Mouse (Mus musculus): Measurements from ENCODE around the gene Mul1. TPM values are rescaled to one million over a fixed set of nuclear protein-coding genes. Genes with fewer than 3 reads are reported as not detected.
"Not testable (repeated sequence)": the region's sequence is repeated elsewhere in the genome, so short reads cannot be mapped to it uniquely, and the experiment has no call there.

Gene Mul1
- polyA plus RNA-seq (2017; shearing (Covaris generic)), result 10 to 100 TPM; 11.9 to 16.6 (median 14.9) TPM

DNA sequence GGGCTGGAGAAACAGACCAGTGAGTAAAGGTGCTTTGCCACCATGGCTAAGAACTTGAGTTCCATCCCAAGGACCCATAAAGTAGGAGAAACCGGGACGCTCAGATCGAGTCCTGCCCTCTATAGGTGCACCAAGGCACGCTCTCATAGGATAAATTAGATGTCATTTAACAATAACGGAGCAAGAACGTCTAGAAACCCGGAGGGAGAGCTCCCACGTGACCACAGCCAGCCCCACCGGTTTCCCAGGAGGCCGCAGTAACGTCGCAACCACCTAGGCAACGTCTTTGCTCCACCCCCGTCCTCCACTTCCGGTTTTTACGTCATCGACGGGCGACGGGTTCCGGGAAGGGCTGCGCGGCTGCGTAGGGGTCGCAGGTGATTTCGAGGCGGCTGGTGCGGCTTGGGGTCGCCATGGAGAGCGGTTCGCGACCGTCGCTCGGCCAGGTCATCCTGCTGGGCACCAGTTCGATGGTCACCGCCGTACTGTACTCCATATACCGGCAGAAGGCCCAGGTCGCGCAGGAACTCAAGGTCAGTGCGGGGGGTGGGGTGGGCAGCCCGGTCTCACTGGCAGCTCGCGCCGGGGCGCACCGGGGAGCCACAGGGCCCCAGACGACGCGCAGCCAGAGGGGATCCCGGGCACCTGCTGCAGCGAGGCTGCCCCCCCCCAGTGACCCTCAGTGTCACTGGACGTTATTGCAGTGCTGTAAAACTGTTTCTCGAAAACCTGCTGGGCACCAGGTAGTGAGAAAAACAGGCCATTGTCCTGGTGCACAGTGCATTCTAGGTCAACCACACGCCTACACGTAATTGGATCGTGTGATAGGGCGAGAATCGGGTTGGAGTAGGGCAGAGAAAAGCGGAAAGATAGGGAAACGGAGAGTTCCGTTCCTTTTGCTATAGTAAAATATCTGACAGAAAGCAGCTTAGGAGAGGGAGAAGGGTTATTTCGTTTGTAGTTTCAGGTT, at the start of gene Mul1:
Gene Mul1 (plus strand): TSS at position 325 of the 970 bp plus-strand sequence.
- peak; percentile 97 for ATAC-seq

- ATAC-seq, result no peak
These were observed 40.8 kb upstream of the Mul1 start for GRCm38 (mm10) chr4:138393703-138394102.

- ATAC-seq, result no peak
These were observed 39.1 kb upstream of the Mul1 start for GRCm38 (mm10) chr4:138395087-138395970.

DNA sequence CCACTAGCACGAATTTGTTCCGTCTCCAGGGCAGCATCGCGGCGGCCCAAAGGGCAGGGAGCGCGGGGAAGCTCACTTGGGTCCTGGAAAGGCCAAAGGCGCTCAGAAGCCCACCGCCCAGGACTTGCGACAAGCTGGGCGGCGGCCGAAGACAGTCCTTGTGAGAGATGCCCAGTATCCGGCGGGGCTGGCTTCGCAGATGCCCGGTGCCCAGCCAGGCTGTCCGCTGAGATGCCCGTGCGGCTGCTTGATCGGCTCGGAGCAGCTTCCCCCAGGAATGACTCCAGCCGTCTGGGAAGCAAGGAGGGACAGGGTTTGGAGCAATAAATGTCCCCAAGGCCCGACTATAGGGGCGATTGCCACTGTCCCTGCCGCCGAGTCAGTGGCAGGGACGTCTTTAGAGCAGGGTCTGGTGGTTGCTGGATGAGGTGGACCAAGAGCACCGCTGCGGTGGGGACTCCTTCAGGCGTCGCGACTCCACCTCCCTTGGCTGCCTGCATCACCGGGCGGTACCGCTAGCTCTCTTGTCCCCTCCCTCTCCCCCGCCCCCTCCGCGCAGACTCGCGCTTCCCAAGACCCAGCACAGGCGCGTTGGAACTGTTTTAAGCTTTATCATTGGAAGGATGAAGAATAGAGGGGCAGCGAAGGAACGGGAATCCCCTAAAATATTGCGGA, 38.4 kb upstream of the Mul1 start, which contains the start of gene Fam43b:
Gene Fam43b (minus strand): TSS at position 558 of the 675 bp plus-strand sequence.
- ATAC-seq, result no peak

DNA sequence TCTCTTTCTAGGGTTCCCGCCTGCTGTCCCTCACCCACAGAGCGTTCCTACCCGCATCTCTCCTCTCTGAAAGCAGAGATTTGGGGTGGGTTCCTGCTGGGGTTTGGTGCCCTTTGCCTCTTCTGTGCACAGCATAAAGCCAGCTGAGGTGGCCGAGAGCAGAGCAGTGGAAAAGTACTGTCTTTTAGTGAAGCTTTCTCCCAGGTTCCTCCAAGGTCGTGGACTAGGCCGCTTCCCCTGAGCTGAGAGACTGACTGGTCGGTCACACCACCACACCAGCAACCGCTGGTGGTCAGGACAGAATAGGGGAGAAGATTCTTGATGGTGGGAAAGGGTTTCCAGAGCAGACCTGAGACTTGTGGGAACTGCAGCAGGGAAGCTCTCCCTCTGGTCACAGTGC, 37.8 kb upstream of the Mul1 start:
- no peak for ATAC-seq

- ATAC-seq, result no peak
These were observed 29.7 kb upstream of the Mul1 start for GRCm38 (mm10) chr4:138404806-138405205.

DNA sequence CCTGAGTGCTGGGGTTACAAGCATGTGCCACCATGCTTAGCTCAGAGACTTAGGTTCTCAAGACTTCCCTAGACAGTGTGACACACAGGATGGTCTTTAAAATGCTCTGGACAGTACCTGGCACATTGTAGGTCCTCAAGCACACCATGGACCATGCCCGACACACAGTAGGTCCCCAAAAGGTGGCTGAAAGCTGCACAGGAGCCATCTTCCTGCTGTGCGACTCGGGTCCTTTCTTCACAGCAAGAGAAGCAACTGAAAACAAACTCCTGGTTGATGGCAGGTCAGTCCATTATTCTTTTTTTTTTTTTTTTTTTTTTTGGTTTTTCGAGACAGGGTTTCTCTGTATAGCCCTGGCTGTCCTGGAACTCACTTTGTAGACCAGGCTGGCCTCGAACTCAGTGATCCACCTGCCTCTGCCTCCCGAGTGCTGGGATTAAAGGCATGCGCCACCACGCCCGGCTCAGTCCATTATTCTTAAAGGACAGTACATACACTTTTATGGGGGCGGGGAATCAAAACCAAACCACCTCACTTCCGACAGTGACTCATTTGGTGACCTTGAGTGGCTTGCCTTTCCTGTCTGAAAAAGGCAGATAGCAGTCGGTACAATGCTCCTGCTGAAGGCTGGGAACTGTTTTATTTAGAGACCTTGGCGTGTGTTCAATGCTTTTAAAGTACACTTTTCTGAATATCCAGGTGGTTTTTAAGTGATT, 26.8 kb upstream of the Mul1 start:
- peak; percentile 48 for ATAC-seq

GRCm38 (mm10) chr4:138411011-138411410, 23.5 kb upstream of the Mul1 start:
- ATAC-seq, result no peak

GRCm38 (mm10) chr4:138411504-138412121, 22.9 kb upstream of the Mul1 start:
- no peak for ATAC-seq

DNA sequence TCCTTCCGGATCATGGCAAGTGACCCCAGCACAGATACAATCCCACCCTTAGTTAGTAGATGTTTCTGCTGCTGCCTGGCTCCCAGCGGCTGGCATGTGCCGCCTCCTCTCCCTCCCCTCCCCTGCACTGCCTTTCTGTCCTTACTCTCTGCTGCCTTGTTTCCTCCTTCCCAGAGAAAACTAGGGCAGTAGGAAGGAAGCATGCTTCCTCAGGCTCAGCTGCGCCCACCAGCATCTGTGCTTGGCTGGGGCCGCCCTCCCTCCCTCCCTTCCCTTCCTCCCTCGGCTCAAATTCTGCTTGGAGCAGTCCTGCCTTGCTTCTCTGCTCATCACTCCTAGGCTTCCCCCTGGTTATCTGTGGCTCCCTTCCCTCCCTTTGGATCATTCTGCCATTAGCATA, 19.7 kb upstream of the Mul1 start:
- ATAC-seq, result no peak

GRCm38 (mm10) chr4:138415991-138416390, 18.5 kb upstream of the Mul1 start:
- ATAC-seq, result no peak

DNA sequence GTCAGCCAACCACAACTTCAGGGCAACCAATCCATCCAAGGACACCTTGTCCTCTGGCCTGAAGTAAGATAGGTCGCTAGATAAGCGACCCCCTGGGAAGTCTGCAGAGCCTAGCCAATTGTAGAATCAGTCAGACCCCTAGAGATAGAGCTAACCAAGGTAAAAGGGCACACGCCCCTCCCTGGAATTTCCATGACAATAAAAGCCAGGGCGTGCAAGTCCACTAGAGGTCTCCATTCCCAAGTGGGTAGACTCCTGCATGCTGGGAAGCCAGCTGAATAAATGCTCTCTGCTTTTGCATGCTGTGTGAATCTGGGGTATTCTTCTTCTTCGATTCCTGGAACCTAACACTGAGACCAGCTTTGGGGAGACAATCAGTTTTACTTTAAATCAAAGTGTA, 18.1 kb upstream of the Mul1 start:
- no peak for ATAC-seq

GRCm38 (mm10) chr4:138417882-138418281, 16.6 kb upstream of the Mul1 start:
- ATAC-seq, result no peak

DNA sequence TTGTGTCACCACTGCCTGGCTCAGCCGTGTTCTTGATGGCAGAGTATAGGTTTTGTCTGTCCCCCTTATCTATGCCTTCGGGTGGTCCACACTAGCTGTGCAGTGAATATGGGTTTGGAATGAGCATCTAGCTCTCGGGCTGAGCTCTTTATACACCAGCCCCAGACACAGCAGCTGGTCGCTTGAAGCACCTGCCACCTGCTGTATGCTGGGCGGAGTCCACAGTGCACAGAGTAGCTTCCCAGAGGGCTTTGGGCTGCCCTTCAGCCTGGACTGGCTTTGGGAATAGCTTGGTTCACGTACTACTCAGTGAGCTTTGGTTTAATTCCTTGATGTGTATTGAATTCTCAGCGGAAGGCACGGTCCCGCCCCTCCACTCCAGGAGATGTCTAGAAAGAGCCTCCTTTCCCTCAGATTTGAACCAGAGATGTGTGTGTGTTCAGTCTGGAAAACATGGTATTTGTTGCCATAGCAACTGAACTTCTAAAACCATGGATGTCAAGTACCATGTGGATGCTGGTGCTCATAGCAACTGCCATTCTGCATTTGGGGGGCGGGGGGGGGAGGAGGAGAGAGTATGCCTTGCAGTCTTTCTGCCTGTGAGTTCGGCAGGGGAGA, 16.0 kb upstream of the Mul1 start:
- no peak for ATAC-seq

DNA sequence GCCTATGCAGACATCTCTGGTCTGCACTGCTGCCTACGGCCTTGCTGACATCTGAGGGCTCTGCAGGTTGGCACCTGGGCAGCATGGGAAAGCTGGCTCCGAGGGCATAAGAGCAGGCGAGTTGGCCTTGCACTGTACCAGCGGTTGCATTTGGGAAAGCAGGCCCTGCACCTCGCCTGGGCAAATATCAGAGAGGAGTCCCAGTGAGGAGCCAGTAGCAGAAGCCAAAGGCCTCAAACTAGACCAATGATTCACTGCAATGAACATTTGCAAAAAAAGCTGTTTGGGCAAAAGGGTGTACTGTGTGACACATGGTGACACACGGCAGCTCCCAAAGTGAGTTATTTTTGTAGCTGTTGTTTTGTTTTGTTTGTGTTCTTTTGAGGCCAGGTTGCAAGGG, 9.4 kb upstream of the Mul1 start:
- no peak for ATAC-seq

DNA sequence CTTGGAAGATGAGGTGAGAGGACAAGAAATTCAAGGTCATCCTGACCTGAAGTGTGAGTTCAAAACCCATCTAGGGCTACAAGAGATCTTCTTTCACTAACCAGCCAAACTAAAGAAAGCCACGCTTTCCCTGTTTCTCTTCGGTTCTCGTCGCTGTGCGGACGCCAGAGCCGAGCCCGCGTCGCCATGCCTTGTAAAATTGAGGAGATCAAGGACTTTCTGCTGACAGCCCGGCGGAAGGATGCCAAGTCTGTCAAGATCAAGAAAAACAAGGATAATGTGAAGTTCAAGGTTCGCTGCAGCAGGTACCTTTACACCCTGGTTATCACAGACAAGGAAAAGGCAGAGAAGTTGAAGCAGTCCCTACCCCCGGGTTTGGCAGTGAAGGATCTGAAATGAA, 8.9 kb upstream of the Mul1 start:
- ATAC-seq, result not testable (repeated sequence)

- peak; percentile 72 for ATAC-seq
These were observed 7.4 kb upstream of the Mul1 start for GRCm38 (mm10) chr4:138426778-138427705.

GRCm38 (mm10) chr4:138429778-138430177, 4.7 kb upstream of the Mul1 start:
- no peak for ATAC-seq

DNA sequence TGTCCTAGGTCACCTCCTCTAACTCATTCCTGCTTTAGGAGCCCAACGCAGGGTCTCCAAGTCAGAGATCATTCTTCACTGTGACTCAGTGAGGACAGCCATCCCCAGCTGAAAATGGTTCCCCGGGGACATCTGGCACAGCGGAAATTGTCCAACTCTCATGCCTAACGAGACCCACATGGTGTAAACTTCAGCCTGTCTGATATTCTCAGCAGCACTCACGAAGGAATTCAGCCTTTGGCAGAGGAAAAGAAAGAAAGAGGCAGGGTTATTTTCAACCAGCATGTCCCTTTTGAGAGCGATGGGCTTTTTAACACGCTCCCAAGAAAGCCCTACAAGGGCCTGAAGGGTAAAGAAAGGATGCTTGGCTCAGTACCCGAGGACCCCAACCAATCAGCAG, 3.1 kb upstream of the Mul1 start:
- ATAC-seq, result no peak

DNA sequence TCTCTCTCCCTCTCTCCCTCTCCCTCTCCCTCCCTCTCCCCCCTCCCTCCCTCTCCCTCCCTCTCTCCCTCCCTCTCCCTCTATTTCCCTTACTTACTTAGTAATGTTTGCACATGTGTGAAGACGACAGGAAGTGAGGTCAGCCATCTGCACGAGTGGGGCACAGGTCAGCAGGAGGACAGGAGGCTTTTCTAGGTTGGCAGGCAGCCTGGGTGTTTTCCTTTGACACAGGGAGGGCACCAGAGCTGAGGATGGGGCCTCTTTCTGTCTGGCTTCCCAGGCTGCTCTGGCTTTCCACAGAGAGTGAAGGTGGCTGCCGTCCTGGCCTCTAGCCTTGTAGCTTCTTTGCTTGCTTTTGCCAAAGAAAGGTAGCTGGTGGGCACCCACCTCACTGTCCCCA, 5.6 kb downstream of the Mul1 start:
- no peak for ATAC-seq
